Mouse (Mus musculus) adrenal gland, adult 10 weeks (tissue): ENCODE results near the gene Hoxd11. TPM values are rescaled to one million over a fixed set of nuclear protein-coding genes. Genes with fewer than 3 reads are reported as not detected.

Source experiments
- polyA plus RNA-seq: library from polyadenylated mRNA; stranded (reverse); fragments of 350-450 nt; fragmentation: Illumina TruSeq; extraction: RNeasy Lipid Tissue Mini Kit (QIAGEN cat#74804); gene quantifications from one replicate; pipeline ENCODE4 v1.2.3, GENCODE M21; 2014; ENCODE audit warnings: low read depth, low replicate concordance

Gene Hoxd11
- not detected for polyA plus RNA-seq

GRCm38 (mm10) chr2:74678891-74679595 lies at the start of gene Hoxd11:
Hoxd11 (plus strand) TSS chr2:74679557.

GRCm38 (mm10) chr2:74659507-74660005 lies 19.8 kb upstream of the Hoxd11 start, which contains the start of gene Evx2:
Evx2 (minus strand) TSS chr2:74659557.

GRCm38 (mm10) chr2:74667842-74668357 lies 11.5 kb upstream of the Hoxd11 start, which contains the start of gene Hoxd13:
Hoxd13 (plus strand) TSS chr2:74668310.

GRCm38 (mm10) chr2:74674881-74675665 lies 4.3 kb upstream of the Hoxd11 start, which contains the start of gene Hoxd12:
Hoxd12 (plus strand) TSS chr2:74675013.

GRCm38 (mm10) chr2:74691022-74691951 lies 11.9 kb downstream of the Hoxd11 start, which contains the start of gene Hoxd10:
Hoxd10 (plus strand) TSS chr2:74691924.

GRCm38 (mm10) chr2:74697567-74698121 lies 18.3 kb downstream of the Hoxd11 start, which contains the start of gene Hoxd9:
Hoxd9 (plus strand) TSS chr2:74697727.

GRCm38 (mm10) chr2:74704393-74704998 lies 25.1 kb downstream of the Hoxd11 start, which contains the start of gene Hoxd8:
Hoxd8 (plus strand) TSS chr2:74704615.

GRCm38 (mm10) chr2:74711721-74712621 lies 32.6 kb downstream of the Hoxd11 start, which contains the start of the genes Hoxd3 and Hoxd4:
Hoxd3 (plus strand) TSS chr2:74711927.
Hoxd4 (plus strand) TSS chr2:74711929.

GRCm38 (mm10) chr2:74726551-74726950 lies 47.2 kb downstream of the Hoxd11 start, which contains the start of gene Gm28230:
Gm28230 (plus strand) TSS chr2:74726728.

Other genes starting within 250 kb of the Hoxd11 start
- 47.4 TPM for gene Lnpk, start 100.1 kb upstream of the Hoxd11 start, polyA plus RNA-seq
- not detected for gene Evx2, start 20.0 kb upstream of the Hoxd11 start, polyA plus RNA-seq
- not detected for gene Hoxd13, start 11.2 kb upstream of the Hoxd11 start, polyA plus RNA-seq
- gene Hoxd12, start 4.5 kb upstream of the Hoxd11 start, polyA plus RNA-seq: not detected
- 0.29 TPM for gene Hoxd10, start 12.4 kb downstream of the Hoxd11 start, polyA plus RNA-seq
- gene Hoxd9, start 18.2 kb downstream of the Hoxd11 start, polyA plus RNA-seq: 2.2 TPM
- gene Hoxd8, start 25.1 kb downstream of the Hoxd11 start, polyA plus RNA-seq: 46.0 TPM
- gene Hoxd3, start 32.4 kb downstream of the Hoxd11 start, polyA plus RNA-seq: 0.99 TPM
- 5.1 TPM for gene Hoxd4, start 32.4 kb downstream of the Hoxd11 start, polyA plus RNA-seq
- 0.35 TPM for gene Gm28230, start 47.2 kb downstream of the Hoxd11 start, polyA plus RNA-seq
- gene Hoxd1, start 83.4 kb downstream of the Hoxd11 start, polyA plus RNA-seq: not detected
- 252 TPM for gene Mtx2, start 146.2 kb downstream of the Hoxd11 start, polyA plus RNA-seq